Mouse (Mus musculus) heart, embryonic 11.5 days (tissue): Measurements from ENCODE around the gene Cbx3. TPM values are rescaled to one million over a fixed set of nuclear protein-coding genes. Genes with fewer than 3 reads are reported as not detected.
A peak's percentile ranks its signal among the peaks of the same experiment; 100 is the strongest.

Experiments
- ATAC-seq: fragments of 200-750 bp; cut with Nextera tagmentation; replicated peaks from 2 replicates; pipeline ENCODE4 v1.8.0; 2017; ENCODE audit warnings: moderate library complexity; ENCODE audit not compliant: insufficient number of reproducible peaks, low FRiP score, low TSS enrichment
- H3K27ac ChIP-seq: fragments of 300-500 bp; sonication (generic); 2 replicates; pipeline ENCODE4 v1.5.1; 2014; ENCODE audit warnings: mild to moderate bottlenecking, low read depth, low read length
- H3K27me3 ChIP-seq: fragments of 300-500 bp; sonication (generic); 2 replicates; pipeline ENCODE4 v1.6.1; 2014; ENCODE audit warnings: mild to moderate bottlenecking, low read length, mixed read lengths; ENCODE audit not compliant: control insufficient read depth, insufficient read depth
- H3K36me3 ChIP-seq: fragments of 300-500 bp; sonication (generic); 2 replicates; pipeline ENCODE4 v1.6.1; 2014; ENCODE audit warnings: mild to moderate bottlenecking, low read length, moderate library complexity, mixed read lengths; ENCODE audit not compliant: control insufficient read depth, insufficient read depth
- H3K4me1 ChIP-seq: fragments of 300-500 bp; sonication (generic); 2 replicates; pipeline ENCODE4 v1.6.1; 2014; ENCODE audit warnings: low read length; ENCODE audit not compliant: control insufficient read depth, insufficient read depth
- H3K4me2 ChIP-seq: fragments of 300-500 bp; sonication (generic); 2 replicates; pipeline ENCODE4 v1.6.1; 2014; ENCODE audit warnings: mild to moderate bottlenecking, moderate library complexity
- H3K4me3 ChIP-seq: fragments of 300-500 bp; sonication (generic); 2 replicates; pipeline ENCODE4 v1.5.1; 2014; ENCODE audit warnings: low read depth, low read length
- H3K9ac ChIP-seq: fragments of 300-500 bp; sonication (generic); 2 replicates; pipeline ENCODE4 v1.6.1; 2014; ENCODE audit warnings: mild to moderate bottlenecking, low read depth, low read length, moderate library complexity
- H3K9me3 ChIP-seq: fragments of 300-500 bp; sonication (generic); replicated peaks from 2 replicates; pipeline ENCODE4 v1.6.1; 2016; ENCODE audit warnings: low read length; ENCODE audit not compliant: control insufficient read depth
- WGBS: fragments of 180-500 bp; shearing (Covaris S2); extraction: QIAGEN DNeasy Blood & Tissue Kit; methylation state at CpG from one replicate; pipeline ENCODE4 v1.1.7; 2014; ENCODE audit not compliant: insufficient replicate concordance; 5-methylcytosine and 5-hydroxymethylcytosine counted together
- polyA plus RNA-seq: library from polyadenylated mRNA; unstranded; fragments of >200 nt; fragmentation: Nextera tagmentation; extraction: Ambion mirVana; gene quantifications from 2 replicates; pipeline ENCODE4 v1.2.1, GENCODE M21; 2014

The Cbx3 gene
- polyA plus RNA-seq, 1 experiment from 2014 or later, result 399 TPM

GRCm38 (mm10) chr6:51460021-51460360 lies 10.2 kb upstream of the Cbx3 start:
- Histone ChIP-seq H3K9me3 (no peaks in the 10 kb centered on the region), H3K4me3 (no peak overlapping the region), H3K36me3 (peaks cover 26% of the 10 kb centered on the region), H3K27me3 (no peaks in the 10 kb centered on the region), H3K27ac (no peak overlapping the region), H3K4me2 (no peak overlapping the region), H3K4me1 (no peaks in the 10 kb centered on the region), H3K9ac (no peak overlapping the region)
- 80% methylated on average over 4 of the region's 4 CpGs for WGBS
- ATAC-seq, result no peak

GRCm38 (mm10) chr6:51460363-51460762 lies 9.8 kb upstream of the Cbx3 start:
- no peaks in the 10 kb centered on the region for H3K27me3 ChIP-seq
- H3K4me2 ChIP-seq, result no peak overlapping the region
- H3K36me3 ChIP-seq, result peaks cover 26% of the 10 kb centered on the region
- no peaks in the 10 kb centered on the region for H3K9me3 ChIP-seq
- H3K27ac ChIP-seq, result no peak overlapping the region
- 81% methylated on average over 3 of the region's 3 CpGs for WGBS
- no peaks in the 10 kb centered on the region for H3K4me1 ChIP-seq
- H3K4me3 ChIP-seq, result no peak overlapping the region
- no peak for ATAC-seq
- H3K9ac ChIP-seq, result no peak overlapping the region

- peak overlapping the region; percentile 67 for H3K4me2 ChIP-seq
- no peaks in the 10 kb centered on the region for H3K27me3 ChIP-seq
- no peaks in the 10 kb centered on the region for H3K9me3 ChIP-seq
- peak overlapping the region; percentile 63; the same call in 1 of the 2 replicates for H3K9ac ChIP-seq
- H3K36me3 ChIP-seq, result peaks cover 25% of the 10 kb centered on the region
- ATAC-seq, result no peak
- H3K4me1 ChIP-seq, result peaks cover 15% of the 10 kb centered on the region
- 3% methylated on average over 2 of the region's 2 CpGs for WGBS
- H3K27ac ChIP-seq, result no peak overlapping the region
- H3K4me3 ChIP-seq, result peak overlapping the region; percentile 88
Measured at GRCm38 (mm10) chr6:51467649-51468048, 2.5 kb upstream of the Cbx3 start.

- 0 out of 2 replicates have a peak, but pooled peaks have one; percentile 19 for ATAC-seq
- WGBS, result under 1% methylated on average over 59 of the region's 63 CpGs
- H3K36me3 ChIP-seq, result peaks cover 26% of the 10 kb centered on the region
- peak overlapping the region; percentile 88 for H3K4me3 ChIP-seq
- H3K4me2 ChIP-seq, result peak overlapping the region; percentile 67
- H3K4me1 ChIP-seq, result peaks cover 15% of the 10 kb centered on the region
- no peaks in the 10 kb centered on the region for H3K9me3 ChIP-seq
- no peaks in the 10 kb centered on the region for H3K27me3 ChIP-seq
- peak overlapping the region; percentile 100 for H3K27ac ChIP-seq
- peak overlapping the region; percentile 100 for H3K9ac ChIP-seq
Measured at GRCm38 (mm10) chr6:51468891-51469561, 1.1 kb upstream of the Cbx3 start.

GRCm38 (mm10) chr6:51469715-51470310 lies 347 bp upstream of the Cbx3 start, which contains the start of gene Hnrnpa2b1:
Hnrnpa2b1 (minus strand) TSS chr6:51469894.
- peak within 1 kb of the TSS; percentile 100 for H3K27ac ChIP-seq
- H3K4me1 ChIP-seq, result peaks cover 15% of the 10 kb centered on the region
- peak; percentile 91 for ATAC-seq
- no peaks in the 10 kb centered on the region for H3K9me3 ChIP-seq
- H3K36me3 ChIP-seq, result peaks cover 24% of the 10 kb centered on the region
- H3K27me3 ChIP-seq, result no peaks in the 10 kb centered on the region
- peak within 1 kb of the TSS; percentile 67 for H3K4me2 ChIP-seq
- H3K4me3 ChIP-seq, result peak within 1 kb of the TSS; percentile 88
- under 1% methylated on average over 63 of the region's 63 CpGs for WGBS
- H3K9ac ChIP-seq, result peak within 1 kb of the TSS; percentile 100

GRCm38 (mm10) chr6:51471179-51471505 lies 982 bp downstream of the Cbx3 start:
- WGBS, result 0% methylated on average over 10 of the region's 10 CpGs
- ATAC-seq, result peak; percentile 1; the same call in 1 of the 2 replicates
- H3K36me3 ChIP-seq, result peaks cover 24% of the 10 kb centered on the region

GRCm38 (mm10) chr6:51471782-51472181 lies 1.6 kb downstream of the Cbx3 start:
- no peaks in the 10 kb centered on the region for H3K27me3 ChIP-seq
- peak overlapping the region; percentile 71 for H3K9ac ChIP-seq
- H3K4me3 ChIP-seq, result peak overlapping the region; percentile 88
- H3K27ac ChIP-seq, result no peak overlapping the region
- H3K4me2 ChIP-seq, result peak overlapping the region; percentile 67
- no peak for ATAC-seq
- 26% methylated on average over 3 of the region's 3 CpGs for WGBS
- no peaks in the 10 kb centered on the region for H3K9me3 ChIP-seq
- peaks cover 23% of the 10 kb centered on the region for H3K36me3 ChIP-seq
- H3K4me1 ChIP-seq, result peaks cover 9% of the 10 kb centered on the region

More at GRCm38 (mm10) chr6:51471179-51471505, 982 bp downstream of the Cbx3 start:
- Histone ChIP-seq H3K9me3 (no peaks in the 10 kb centered on the region), H3K27ac (peak overlapping the region; percentile 100), H3K27me3 (no peaks in the 10 kb centered on the region), H3K4me3 (peak overlapping the region; percentile 88), H3K4me1 (peaks cover 14% of the 10 kb centered on the region), H3K4me2 (peak overlapping the region; percentile 67), H3K9ac (peak overlapping the region; percentile 100)

GRCm38 (mm10) chr6:51472213-51472612 lies 2.1 kb downstream of the Cbx3 start:
- H3K4me2 ChIP-seq, result peak overlapping the region; percentile 67
- H3K36me3 ChIP-seq, result peaks cover 20% of the 10 kb centered on the region
- no peak overlapping the region for H3K27ac ChIP-seq
- H3K27me3 ChIP-seq, result no peaks in the 10 kb centered on the region
- 61% methylated on average over 4 of the region's 4 CpGs for WGBS
- H3K4me1 ChIP-seq, result peaks cover 6% of the 10 kb centered on the region
- H3K9me3 ChIP-seq, result no peaks in the 10 kb centered on the region
- peak overlapping the region; percentile 71 for H3K9ac ChIP-seq
- H3K4me3 ChIP-seq, result peak overlapping the region; percentile 88
- no peak for ATAC-seq
